Mouse (Mus musculus) lung, postnatal 0 days (tissue): Measurements from ENCODE around the gene Sox5. TPM values are rescaled to one million over a fixed set of nuclear protein-coding genes. Genes with fewer than 3 reads are reported as not detected.

Experiments
- ATAC-seq: fragments of 200-750 bp; cut with Nextera tagmentation; 2 replicates; pipeline ENCODE4 v1.8.0; 2017; ENCODE audit warnings: moderate library complexity
- DNase-seq: peaks from one replicate; pipeline ENCODE4 v3.0.0-alpha.2; 2016; ENCODE audit warnings: low spot score
- H3K27ac ChIP-seq: fragments of 300-500 bp; sonication (generic); 2 replicates; pipeline ENCODE4 v1.5.1; 2014; ENCODE audit warnings: antibody characterized with exemption, mild to moderate bottlenecking, low read length, mixed read lengths
- H3K27me3 ChIP-seq: fragments of 300-500 bp; sonication (generic); replicated peaks from 2 replicates; pipeline ENCODE4 v1.6.1; 2014; ENCODE audit warnings: low read length, mixed read lengths; ENCODE audit not compliant: insufficient read depth
- H3K36me3 ChIP-seq: fragments of 300-500 bp; sonication (generic); 2 replicates; pipeline ENCODE4 v1.6.1; 2014; ENCODE audit warnings: low read length, mixed read lengths; ENCODE audit not compliant: insufficient read depth
- H3K4me1 ChIP-seq: fragments of 300-500 bp; sonication (generic); 2 replicates; pipeline ENCODE4 v1.6.1; 2014; ENCODE audit warnings: antibody characterized with exemption, low read depth, low read length, mixed read lengths; ENCODE audit not compliant: insufficient read depth
- H3K4me2 ChIP-seq: fragments of 300-500 bp; sonication (generic); replicated peaks from 2 replicates; pipeline ENCODE4 v1.6.1; 2014; ENCODE audit warnings: low read depth, mild to moderate bottlenecking, low read length, moderate library complexity, mixed read lengths
- H3K4me3 ChIP-seq: fragments of 300-500 bp; sonication (generic); 2 replicates; pipeline ENCODE4 v1.5.1; 2014; ENCODE audit warnings: low read depth, low read length
- H3K9ac ChIP-seq: fragments of 300-500 bp; sonication (generic); replicated peaks from 2 replicates; pipeline ENCODE4 v1.6.1; 2014; ENCODE audit warnings: low read depth, mild to moderate bottlenecking
- H3K9me3 ChIP-seq: fragments of 300-500 bp; sonication (generic); 2 replicates; pipeline ENCODE4 v1.6.1; 2016; ENCODE audit warnings: low read length, mixed read lengths
- CTCF ChIP-seq: IDR thresholded peaks from 2 replicates; pipeline ENCODE4 v1.5.1; 2016; ENCODE audit warnings: antibody characterized with exemption, mild to moderate bottlenecking
- EP300 ChIP-seq: IDR thresholded peaks from 2 replicates; pipeline ENCODE4 v1.6.1; 2016; ENCODE audit warnings: antibody characterized with exemption, mild to moderate bottlenecking, control low read depth
- WGBS: fragments of 180-500 bp; shearing (Covaris S2); extraction: QIAGEN DNeasy Blood & Tissue Kit; methylation state at CpG from one replicate; pipeline ENCODE4 v1.1.7; 2014; 5-methylcytosine and 5-hydroxymethylcytosine counted together
- polyA plus RNA-seq: library from polyadenylated mRNA; unstranded; fragments of >200 nt; fragmentation: Nextera tagmentation; extraction: Ambion mirVana; gene quantifications from 2 replicates; pipeline ENCODE4 v1.2.1, GENCODE M21; 2015

The Sox5 gene
- polyA plus RNA-seq, 1 experiment from 2014 or later, result 9.8 TPM

DNA sequence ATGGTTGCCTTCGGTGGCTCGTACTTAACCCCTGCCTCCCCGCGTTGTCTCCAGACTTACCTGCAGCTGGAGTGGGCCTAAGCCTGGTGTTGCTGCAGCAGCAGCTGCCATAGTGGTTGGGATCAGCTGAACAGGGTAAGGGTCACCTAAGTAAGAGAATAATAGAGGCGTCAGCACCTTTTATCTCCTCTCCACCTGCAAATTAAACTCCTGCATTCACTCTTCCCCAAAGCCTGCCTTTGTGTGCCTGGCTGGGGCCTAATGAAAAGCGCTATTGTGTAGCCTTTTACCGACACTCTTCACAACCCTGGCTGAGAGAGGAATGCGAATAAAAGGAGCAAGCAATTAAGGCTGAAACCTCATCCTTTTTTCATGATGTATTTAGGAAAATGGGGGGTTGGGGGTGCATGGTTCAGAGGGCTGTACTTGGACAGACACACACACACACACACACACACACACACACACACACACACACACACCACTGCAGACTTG lies 840.4 kb downstream of the Sox5 start:
- Histone ChIP-seq H3K9me3 (no peaks in the 10 kb centered on the region), H3K9ac (no peak overlapping the region), H3K27me3 (no peaks in the 10 kb centered on the region), H3K4me3 (no peak overlapping the region), H3K4me1 (no peaks in the 10 kb centered on the region), H3K4me2 (no peak overlapping the region), H3K27ac (no peak overlapping the region), H3K36me3 (no peaks in the 10 kb centered on the region)
- WGBS, result 50% methylated on average over 8 of the region's 8 CpGs
- DNase-seq (no peak), ATAC-seq (no peak)
- TF ChIP-seq CTCF (no peak), EP300 (no peak)

DNA sequence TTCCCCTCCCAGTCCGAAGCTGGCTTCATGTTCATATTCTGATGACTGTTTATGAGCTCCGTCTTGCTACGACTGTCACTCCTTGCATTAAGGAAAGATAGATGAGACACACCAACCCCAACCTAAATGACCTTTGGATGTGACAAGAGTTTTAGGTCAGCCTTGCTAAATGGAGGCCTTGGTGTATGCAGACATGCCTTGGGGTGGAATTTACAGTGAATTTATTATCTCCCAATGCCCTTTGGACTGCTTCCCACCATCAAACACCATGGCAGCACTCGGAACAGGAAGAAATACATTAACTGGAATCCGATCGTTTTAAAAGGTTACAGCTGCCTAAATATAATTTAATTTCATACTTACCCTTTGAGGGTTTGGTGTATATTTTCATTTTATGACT lies 858.6 kb downstream of the Sox5 start:
- H3K4me2 ChIP-seq, result no peak overlapping the region
- H3K36me3 ChIP-seq, result no peaks in the 10 kb centered on the region
- H3K9ac ChIP-seq, result no peak overlapping the region
- ATAC-seq (no peak), DNase-seq (no peak)
- H3K27ac ChIP-seq, result no peak overlapping the region
- H3K4me1 ChIP-seq, result no peaks in the 10 kb centered on the region
- no peaks in the 10 kb centered on the region for H3K9me3 ChIP-seq
- TF ChIP-seq EP300, result no peak
- no peak for TF ChIP-seq CTCF
- no peak overlapping the region for H3K4me3 ChIP-seq
- WGBS, result 49% methylated on average over 6 of the region's 6 CpGs
- no peaks in the 10 kb centered on the region for H3K27me3 ChIP-seq

DNA sequence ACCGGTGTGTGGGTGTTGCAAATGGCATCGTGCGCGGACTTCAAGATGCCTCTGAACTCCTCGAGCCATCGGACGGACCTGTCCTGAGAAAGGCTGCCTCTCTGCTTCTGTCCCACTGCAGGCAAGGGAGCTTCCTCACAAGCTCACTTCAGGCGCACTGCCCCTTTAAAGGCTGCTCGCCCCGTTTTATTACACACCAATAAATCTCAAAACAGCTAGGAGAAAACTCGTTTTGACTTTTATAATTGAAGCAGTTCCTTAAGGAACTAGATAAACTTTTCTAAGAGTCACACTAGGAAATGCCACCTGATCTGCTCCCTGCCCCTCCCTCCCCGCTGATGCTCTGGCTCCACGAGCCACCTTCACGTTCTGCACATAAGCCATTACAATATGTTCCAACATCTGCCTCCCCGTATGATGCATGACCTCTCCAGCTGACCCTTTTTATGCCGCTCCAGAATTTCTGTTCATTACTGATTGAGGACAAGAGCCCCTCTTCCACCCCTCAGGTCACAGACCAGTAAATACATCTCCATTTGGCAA lies 863.3 kb downstream of the Sox5 start:
- H3K27ac ChIP-seq, result no peak overlapping the region
- H3K4me3 ChIP-seq, result no peak overlapping the region
- DNase-seq (no peak), ATAC-seq (no peak)
- H3K27me3 ChIP-seq, result no peaks in the 10 kb centered on the region
- H3K4me1 ChIP-seq, result no peaks in the 10 kb centered on the region
- H3K36me3 ChIP-seq, result no peaks in the 10 kb centered on the region
- no peak overlapping the region for H3K4me2 ChIP-seq
- TF ChIP-seq CTCF (no peak), EP300 (no peak)
- WGBS, result 61% methylated on average over 16 of the region's 16 CpGs
- H3K9me3 ChIP-seq, result no peaks in the 10 kb centered on the region
- no peak overlapping the region for H3K9ac ChIP-seq

- ATAC-seq (no peak; the same call in 1 of the 2 replicates), DNase-seq (no peak)
- H3K4me1 ChIP-seq, result no peaks in the 10 kb centered on the region
- H3K36me3 ChIP-seq, result no peaks in the 10 kb centered on the region
- no peaks in the 10 kb centered on the region for H3K9me3 ChIP-seq
- H3K9ac ChIP-seq, result no peak overlapping the region
- H3K27ac ChIP-seq, result no peak overlapping the region
- WGBS, result 55% methylated on average over 10 of the region's 10 CpGs
- TF ChIP-seq CTCF (no peak), EP300 (no peak)
- no peak overlapping the region for H3K4me2 ChIP-seq
- H3K4me3 ChIP-seq, result no peak overlapping the region
- no peaks in the 10 kb centered on the region for H3K27me3 ChIP-seq
Observed at GRCm38 (mm10) chr6:143916152-143916735, 865.5 kb downstream of the Sox5 start.

DNA sequence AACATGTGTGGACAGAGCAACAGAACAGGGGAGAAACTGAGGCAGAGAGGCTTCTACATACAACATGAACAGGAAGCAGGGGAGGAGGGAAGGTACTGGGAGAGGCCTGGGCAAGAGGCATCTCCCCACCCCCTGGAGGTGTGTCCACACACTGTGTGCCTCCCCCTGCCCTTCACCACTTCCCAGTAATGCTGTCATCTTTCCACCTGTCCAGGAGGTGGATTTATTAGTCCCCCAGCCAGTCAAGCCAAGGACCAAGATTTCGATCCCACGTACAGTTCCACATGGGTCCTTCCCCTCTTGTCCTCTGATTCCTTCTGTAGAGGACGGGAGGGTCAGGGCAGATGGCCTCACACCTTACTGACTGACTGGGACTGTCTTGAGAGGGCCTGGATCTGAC lies 866.1 kb downstream of the Sox5 start:
- Histone ChIP-seq H3K27ac (no peak overlapping the region), H3K27me3 (no peaks in the 10 kb centered on the region), H3K36me3 (no peaks in the 10 kb centered on the region), H3K4me2 (no peak overlapping the region), H3K4me3 (no peak overlapping the region), H3K9ac (no peak overlapping the region), H3K4me1 (no peaks in the 10 kb centered on the region), H3K9me3 (no peaks in the 10 kb centered on the region)
- WGBS, result 80% methylated on average over 3 of the region's 3 CpGs
- ATAC-seq (no peak), DNase-seq (no peak)
- TF ChIP-seq CTCF (no peak), EP300 (no peak)

DNA sequence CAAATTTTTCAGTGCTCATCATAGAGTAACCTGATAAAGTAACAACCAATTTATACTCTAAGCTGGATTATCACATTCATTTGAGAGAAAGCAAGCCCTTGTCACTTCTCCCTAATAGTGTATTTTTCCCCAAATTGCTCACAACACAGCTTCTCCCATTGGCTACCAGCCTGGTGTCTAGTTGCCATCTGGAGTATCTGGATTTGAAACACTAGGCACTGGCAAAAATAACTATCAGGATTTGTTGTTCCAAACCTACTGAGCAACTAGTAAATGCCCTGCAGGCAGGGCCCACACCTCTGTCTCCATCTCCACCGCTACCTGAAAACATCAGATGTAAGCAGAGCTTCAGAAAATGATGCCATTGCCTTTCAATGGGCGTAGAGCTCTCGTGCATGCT lies 869.5 kb downstream of the Sox5 start:
- WGBS, result 95% methylated on average over 3 of the region's 3 CpGs
- no peak for TF ChIP-seq EP300
- TF ChIP-seq CTCF, result no peak

More for the DNA sequence above, 869.5 kb downstream of the Sox5 start:
- ATAC-seq (no peak), DNase-seq (no peak)
- Histone ChIP-seq H3K27me3 (no peaks in the 10 kb centered on the region), H3K36me3 (no peaks in the 10 kb centered on the region), H3K4me1 (no peaks in the 10 kb centered on the region), H3K4me3 (no peak overlapping the region), H3K4me2 (no peak overlapping the region), H3K9ac (no peak overlapping the region), H3K9me3 (no peaks in the 10 kb centered on the region), H3K27ac (no peak overlapping the region)
